Mouse (Mus musculus) effector memory CD4-positive, alpha-beta T cell, adult 7 months (primary cell): ENCODE results near the gene Cplx2. TPM values are rescaled to one million over a fixed set of nuclear protein-coding genes. Genes with fewer than 3 reads are reported as not detected.

Experiments
- polyA plus RNA-seq: library from polyadenylated mRNA; unstranded; fragments of 100-300 nt; shearing (Covaris generic); gene quantifications from one replicate; pipeline ENCODE4 v1.2.1, GENCODE M21; 2017

Cplx2 gene
- not detected for polyA plus RNA-seq

DNA sequence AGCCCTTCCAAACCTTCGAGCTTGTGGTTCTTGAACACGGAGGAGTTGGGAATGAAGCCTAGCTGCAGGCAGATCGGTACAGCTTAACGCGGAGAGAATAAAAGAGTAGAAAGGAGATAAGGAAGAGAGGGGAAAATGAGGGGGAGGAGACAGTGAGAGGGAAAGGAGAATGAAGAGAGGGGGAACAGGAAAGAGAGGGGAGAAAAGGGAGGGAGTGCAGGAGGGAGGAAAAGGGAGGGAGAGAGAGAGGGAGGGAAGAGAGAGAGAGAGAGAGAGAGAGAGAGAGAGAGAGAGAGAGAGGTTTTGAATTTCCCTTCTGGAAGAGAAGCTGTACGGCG is at the start of gene Cplx2:
TSS of gene Cplx2 (plus strand) at position 301 of the 338 bp plus-strand sequence.

Other genes starting within 250 kb of the Cplx2 start
- gene Hrh2, start 179.2 kb upstream of the Cplx2 start, polyA plus RNA-seq = 16.1 TPM
- gene Thoc3, start 97.5 kb downstream of the Cplx2 start, polyA plus RNA-seq = 24.8 TPM
- 41.7 TPM for gene Simc1, start 132.4 kb downstream of the Cplx2 start, polyA plus RNA-seq
- 72.7 TPM for gene 4833439L19Rik, start 194.1 kb downstream of the Cplx2 start, polyA plus RNA-seq
- 1.8 TPM for gene Arl10, start 203.7 kb downstream of the Cplx2 start, polyA plus RNA-seq
- gene Nop16, start 218.7 kb downstream of the Cplx2 start, polyA plus RNA-seq = 26.2 TPM
- gene Higd2a, start 218.9 kb downstream of the Cplx2 start, polyA plus RNA-seq = 138 TPM
- 80.2 TPM for gene Cltb, start 240.0 kb downstream of the Cplx2 start, polyA plus RNA-seq